Mouse (Mus musculus): ENCODE results near the gene Il11. TPM values are rescaled to one million over a fixed set of nuclear protein-coding genes. Genes with fewer than 3 reads are reported as not detected.

The Il11 gene
- polyA plus RNA-seq, 1 experiment from 2014 or later, result 0.19 TPM

DNA sequence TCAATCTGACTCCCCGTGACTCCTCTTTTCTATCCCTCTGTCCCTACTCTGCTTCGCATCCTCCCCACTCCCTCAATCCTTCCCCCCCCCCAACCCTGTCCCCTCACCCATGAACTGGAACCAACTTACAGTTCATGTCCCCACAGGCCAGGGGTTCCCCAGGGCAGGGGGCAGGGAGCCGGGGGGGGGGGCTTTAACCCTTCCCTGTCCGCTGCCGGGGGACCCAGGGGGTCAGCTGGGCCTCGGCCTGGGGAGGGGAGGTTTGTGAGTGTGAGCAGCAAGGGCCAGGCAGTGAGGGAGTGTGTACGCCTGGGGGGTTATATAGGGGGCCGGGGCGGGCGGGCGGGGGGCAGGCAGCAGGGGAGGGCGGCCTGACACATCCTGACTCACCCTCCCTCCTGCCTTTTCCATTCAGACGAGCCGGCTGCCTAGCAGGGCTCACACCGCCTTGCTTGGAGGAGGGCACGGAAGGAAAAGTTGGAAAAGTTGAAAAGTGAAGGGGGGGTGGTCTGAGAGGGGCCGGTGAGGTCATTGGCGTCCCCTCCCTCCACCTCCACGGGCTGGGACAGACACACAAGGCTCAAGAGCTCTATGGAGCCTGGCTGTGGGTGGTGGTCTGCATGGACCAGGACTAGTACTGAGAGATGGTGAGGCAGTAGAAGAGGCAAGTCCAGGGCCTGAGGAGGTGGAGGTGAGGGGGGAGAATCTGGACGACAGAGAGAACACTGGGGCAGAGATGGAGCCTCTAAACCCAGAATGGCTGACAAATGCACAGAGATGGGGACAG, 4.6 kb downstream of the Il11 start:
- H3K4me3 ChIP-seq, result peak overlapping the region; percentile 49

DNA sequence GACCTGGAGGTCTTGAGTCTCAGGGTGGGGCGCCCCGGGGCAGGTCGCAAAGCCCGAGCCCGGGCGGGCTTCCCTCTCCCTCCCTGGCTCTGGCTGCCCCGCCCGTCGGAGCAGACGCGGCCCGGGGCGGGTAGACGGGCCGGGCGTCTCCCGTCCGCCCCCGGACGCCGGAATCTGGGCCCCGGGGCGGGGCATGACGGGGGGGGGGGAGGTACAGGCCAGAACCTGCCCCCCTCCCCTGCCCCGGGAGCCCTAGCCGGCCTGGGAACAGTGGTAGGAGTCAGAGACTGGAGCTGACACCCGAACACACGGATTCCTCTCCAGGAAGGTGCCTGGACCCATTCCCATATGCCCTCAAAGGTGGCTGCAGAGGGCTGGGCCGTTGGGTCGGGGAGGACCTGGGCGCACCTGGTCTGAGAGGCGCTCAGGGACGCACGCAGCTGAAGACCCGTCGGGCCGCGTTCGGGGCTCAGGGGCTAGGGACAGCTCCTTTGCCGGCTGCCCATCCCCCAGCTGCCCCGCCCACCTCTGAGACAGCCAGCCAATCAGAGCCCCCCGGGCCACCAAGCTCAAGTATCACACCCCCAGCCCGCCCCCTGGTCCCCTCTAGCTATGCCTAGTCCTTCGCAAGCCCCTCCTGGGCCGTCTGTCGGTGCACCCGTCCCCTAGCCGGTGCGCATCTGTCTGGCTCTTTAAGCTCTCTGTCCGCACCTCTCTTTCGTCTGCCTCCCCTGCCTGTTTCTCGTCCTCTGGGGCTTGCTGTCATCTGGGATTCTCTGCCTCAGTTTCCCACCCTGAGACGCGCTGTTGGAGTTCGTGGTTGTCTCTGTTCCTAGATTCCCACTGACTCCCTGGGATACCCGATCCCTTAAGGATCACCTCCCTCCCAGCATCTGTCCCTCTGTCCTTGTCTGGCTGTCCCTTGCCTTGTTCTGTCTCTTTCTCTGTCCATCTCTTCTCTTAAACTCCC, 5.5 kb downstream of the Il11 start:
- WGBS, result 1% methylated on average over 51 of the region's 56 CpGs
- peaks cover 65% of the 10 kb centered on the region for H3K27me3 ChIP-seq (replicated peaks; ENCODE audit: low read depth, poor library complexity, severe bottlenecking)
- DNase-seq (ENCODE audit: low spot score), result peak; percentile 92
- peak overlapping the region; percentile 54 for H3K27ac ChIP-seq (replicated peaks)
- no peaks in the 10 kb centered on the region for H3K9me3 ChIP-seq
- no peaks in the 10 kb centered on the region for H3K36me3 ChIP-seq (replicated peaks)
- peaks cover 37% of the 10 kb centered on the region for H3K4me1 ChIP-seq
- H3K4me3 ChIP-seq, result peak overlapping the region; percentile 49

More for the DNA sequence above, 4.6 kb downstream of the Il11 start:
- 3% methylated on average over 20 of the region's 20 CpGs for WGBS
- Histone ChIP-seq H3K27me3 (replicated peaks; ENCODE audit: low read depth, poor library complexity, severe bottlenecking) (peaks cover 70% of the 10 kb centered on the region), H3K27ac (replicated peaks) (0 out of 2 replicates have a peak overlapping the region, but pooled peaks have one; percentile 54), H3K9me3 (no peaks in the 10 kb centered on the region), H3K36me3 (replicated peaks) (no peaks in the 10 kb centered on the region), H3K4me1 (peaks cover 37% of the 10 kb centered on the region)
- no peak for DNase-seq (ENCODE audit: low spot score)

DNA sequence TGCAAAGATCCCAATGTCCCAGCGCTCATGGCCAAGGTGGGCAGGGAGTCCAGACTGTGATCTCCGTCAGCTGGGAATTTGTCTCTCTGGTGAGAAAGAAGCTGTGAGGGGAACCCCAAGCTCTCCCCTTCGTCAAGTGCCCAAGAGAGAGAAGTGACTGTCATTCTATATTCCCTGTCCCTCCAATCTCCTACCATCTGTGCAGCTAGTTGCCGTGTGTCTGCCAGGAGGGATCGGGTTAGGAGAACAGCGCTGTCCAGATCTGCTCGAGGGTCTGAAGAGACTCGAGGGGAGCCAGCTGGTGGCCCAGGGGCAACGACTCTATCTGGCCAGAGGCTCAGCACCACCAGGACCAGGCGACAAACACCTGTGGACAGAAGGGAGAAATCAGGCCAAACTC, 6.5 kb downstream of the Il11 start:
- no peak overlapping the region for H3K27ac ChIP-seq (replicated peaks)
- H3K27me3 ChIP-seq (replicated peaks; ENCODE audit: low read depth, poor library complexity, severe bottlenecking), result peaks cover 65% of the 10 kb centered on the region
- no peak for DNase-seq (ENCODE audit: low spot score)
- WGBS, result 56% methylated on average over 10 of the region's 10 CpGs
- peaks cover 29% of the 10 kb centered on the region for H3K4me1 ChIP-seq
- H3K4me3 ChIP-seq, result no peak overlapping the region
- H3K9me3 ChIP-seq, result no peaks in the 10 kb centered on the region
- H3K36me3 ChIP-seq (replicated peaks), result no peaks in the 10 kb centered on the region

DNA sequence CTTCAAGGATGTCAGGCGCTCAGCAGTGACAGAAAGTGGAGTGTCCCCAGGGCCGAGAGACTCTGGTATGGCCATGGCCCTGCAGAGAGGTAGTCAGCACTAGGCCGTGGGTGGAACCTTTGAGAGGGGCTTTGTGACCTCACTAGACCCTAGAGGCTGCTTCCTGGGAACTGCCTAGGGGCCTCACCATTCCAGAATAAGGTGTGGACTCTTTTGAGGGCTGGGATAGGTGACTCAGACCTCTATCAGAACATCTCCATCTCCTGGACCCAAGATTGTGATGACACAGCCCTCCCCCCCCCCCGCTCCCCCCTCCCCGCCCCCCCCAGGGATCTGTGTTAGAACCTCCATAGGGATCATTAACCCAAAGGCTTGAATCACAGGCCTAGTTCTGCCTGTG, 11.5 kb downstream of the Il11 start, which contains the start of gene Fam71e2:
TSS of gene Fam71e2 (minus strand) at position 101 of the 400 bp plus-strand sequence.
- DNase-seq (ENCODE audit: low spot score), result no peak
- 72% methylated on average over 5 of the region's 5 CpGs for WGBS
- H3K9me3 ChIP-seq, result no peaks in the 10 kb centered on the region
- H3K27ac ChIP-seq (replicated peaks), result no peak within 1 kb of the TSS
- H3K4me1 ChIP-seq, result no peaks in the 10 kb centered on the region
- H3K36me3 ChIP-seq (replicated peaks), result no peaks in the 10 kb centered on the region
- H3K4me3 ChIP-seq, result no peak within 1 kb of the TSS
- peaks cover 20% of the 10 kb centered on the region for H3K27me3 ChIP-seq (replicated peaks; ENCODE audit: low read depth, poor library complexity, severe bottlenecking)

DNA sequence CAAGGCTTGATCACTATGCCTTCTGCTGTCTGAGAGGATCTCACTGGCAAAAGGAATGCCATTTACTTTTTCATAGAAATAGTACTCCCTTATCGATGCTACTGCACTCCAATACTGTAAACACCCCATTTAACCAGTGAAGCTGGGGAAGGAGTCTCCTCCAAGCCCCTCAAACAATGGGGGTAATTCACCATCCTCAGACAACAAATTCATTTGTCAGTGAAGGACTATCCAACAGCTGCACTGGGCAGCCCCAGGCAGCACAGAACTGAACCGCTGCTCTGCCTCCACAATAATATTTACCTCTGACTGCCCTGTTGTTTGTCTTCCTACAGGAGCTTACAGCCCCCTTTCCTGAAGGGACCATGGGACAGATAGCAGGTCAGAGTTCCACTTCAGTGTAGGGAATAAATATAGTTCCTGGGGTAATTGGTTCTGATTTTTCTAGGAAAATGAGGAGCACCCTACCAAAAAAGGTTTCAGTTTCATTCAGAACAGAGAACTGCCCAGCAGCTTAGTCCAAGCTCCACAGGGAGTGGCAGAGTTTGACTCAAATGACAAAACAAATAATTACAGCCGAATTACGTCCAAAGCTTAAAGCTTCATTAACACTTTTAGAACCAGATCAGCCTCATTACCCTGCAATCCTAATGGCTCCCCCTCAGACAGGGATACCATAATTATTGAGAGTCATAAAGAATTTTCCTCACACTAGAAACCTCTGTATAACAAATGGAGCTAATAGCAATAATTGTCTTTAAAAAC, 17.5 kb downstream of the Il11 start:
- Histone ChIP-seq H3K36me3 (replicated peaks) (no peaks in the 10 kb centered on the region), H3K4me1 (peaks cover 14% of the 10 kb centered on the region), H3K27me3 (replicated peaks; ENCODE audit: low read depth, poor library complexity, severe bottlenecking) (no peaks in the 10 kb centered on the region), H3K4me3 (no peak overlapping the region), H3K9me3 (no peaks in the 10 kb centered on the region), H3K27ac (replicated peaks) (no peak overlapping the region)
- no peak for DNase-seq (ENCODE audit: low spot score)
- WGBS, result 6% methylated on average over 4 of the region's 4 CpGs

DNA sequence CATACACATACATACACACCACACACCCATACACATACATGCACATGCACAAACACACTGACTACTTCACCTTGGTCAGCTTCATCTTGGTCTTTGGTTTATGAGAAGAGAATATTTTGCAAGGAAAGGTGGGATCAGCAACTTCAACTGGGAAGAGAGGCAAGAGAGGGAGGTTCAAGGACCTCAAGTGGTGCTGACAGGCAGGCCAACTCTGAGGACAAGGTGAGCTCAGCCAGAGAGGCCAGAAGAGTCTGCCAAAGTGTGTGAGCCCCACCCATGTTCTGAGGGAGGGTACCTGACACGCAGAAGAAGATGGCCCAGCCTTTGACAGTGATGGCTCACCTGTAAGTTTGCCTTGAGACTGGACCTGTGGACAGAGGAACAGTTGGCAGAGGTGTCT, 23.0 kb downstream of the Il11 start:
- no peak overlapping the region for H3K4me3 ChIP-seq
- peaks cover under 1% of the 10 kb centered on the region for H3K4me1 ChIP-seq
- H3K27me3 ChIP-seq (replicated peaks; ENCODE audit: low read depth, poor library complexity, severe bottlenecking), result no peaks in the 10 kb centered on the region; the same call in 1 of the 2 replicates
- H3K27ac ChIP-seq (replicated peaks), result no peak overlapping the region
- H3K36me3 ChIP-seq (replicated peaks), result no peaks in the 10 kb centered on the region
- peaks cover 3% of the 10 kb centered on the region; the same call in 1 of the 2 replicates for H3K9me3 ChIP-seq
- no peak for DNase-seq (ENCODE audit: low spot score)
- 57% methylated on average over 1 of the region's 1 CpGs for WGBS

DNA sequence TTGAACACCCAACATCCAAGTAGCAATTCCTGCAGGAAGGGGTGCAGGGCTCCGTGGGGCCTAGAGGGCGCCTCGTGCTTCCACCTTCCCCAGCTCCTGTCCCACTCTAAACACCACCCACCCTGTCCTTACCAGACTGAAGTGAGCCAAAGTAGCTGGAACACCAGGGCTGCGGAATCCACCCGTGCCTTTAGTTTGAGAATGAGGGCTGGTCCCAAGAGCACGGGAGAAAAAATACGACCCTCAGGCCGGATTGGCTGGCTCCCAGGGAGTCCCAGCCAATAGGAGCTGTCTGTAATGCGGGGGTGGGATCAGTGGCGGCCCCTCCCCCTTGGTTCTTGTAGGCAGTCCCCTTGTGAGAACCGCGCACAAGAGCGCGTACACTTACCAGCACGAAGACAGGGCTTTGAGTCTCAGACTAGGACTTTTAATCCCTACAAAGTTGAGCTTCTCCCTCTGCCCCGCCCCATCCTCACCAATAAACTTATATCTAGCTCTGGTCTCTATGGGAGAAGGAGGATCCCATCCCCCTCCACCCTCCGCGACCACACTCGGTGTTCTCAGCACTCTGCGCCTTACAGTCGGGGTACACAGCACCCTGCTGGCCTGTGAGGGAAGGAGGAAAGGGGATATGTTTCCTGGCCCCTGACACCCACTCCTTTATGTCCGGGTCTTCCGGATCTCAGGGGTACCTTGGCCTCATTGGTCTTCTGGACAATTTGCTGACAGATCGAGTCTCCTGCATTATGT, 29.7 kb downstream of the Il11 start, which contains the start of gene Cox6b2:
TSS of gene Cox6b2 (minus strand) at position 274 of the 750 bp plus-strand sequence.
- Histone ChIP-seq H3K36me3 (replicated peaks) (peaks cover 6% of the 10 kb centered on the region; the same call in 1 of the 2 replicates), H3K4me1 (peaks cover 21% of the 10 kb centered on the region), H3K27me3 (replicated peaks; ENCODE audit: low read depth, poor library complexity, severe bottlenecking) (peaks cover 12% of the 10 kb centered on the region), H3K27ac (replicated peaks) (peak within 1 kb of the TSS; percentile 85), H3K4me3 (peak within 1 kb of the TSS; percentile 59), H3K9me3 (peaks cover 3% of the 10 kb centered on the region; the same call in 1 of the 2 replicates)
- DNase-seq (ENCODE audit: low spot score), result peak; percentile 94
- 3% methylated on average over 24 of the region's 24 CpGs for WGBS

DNA sequence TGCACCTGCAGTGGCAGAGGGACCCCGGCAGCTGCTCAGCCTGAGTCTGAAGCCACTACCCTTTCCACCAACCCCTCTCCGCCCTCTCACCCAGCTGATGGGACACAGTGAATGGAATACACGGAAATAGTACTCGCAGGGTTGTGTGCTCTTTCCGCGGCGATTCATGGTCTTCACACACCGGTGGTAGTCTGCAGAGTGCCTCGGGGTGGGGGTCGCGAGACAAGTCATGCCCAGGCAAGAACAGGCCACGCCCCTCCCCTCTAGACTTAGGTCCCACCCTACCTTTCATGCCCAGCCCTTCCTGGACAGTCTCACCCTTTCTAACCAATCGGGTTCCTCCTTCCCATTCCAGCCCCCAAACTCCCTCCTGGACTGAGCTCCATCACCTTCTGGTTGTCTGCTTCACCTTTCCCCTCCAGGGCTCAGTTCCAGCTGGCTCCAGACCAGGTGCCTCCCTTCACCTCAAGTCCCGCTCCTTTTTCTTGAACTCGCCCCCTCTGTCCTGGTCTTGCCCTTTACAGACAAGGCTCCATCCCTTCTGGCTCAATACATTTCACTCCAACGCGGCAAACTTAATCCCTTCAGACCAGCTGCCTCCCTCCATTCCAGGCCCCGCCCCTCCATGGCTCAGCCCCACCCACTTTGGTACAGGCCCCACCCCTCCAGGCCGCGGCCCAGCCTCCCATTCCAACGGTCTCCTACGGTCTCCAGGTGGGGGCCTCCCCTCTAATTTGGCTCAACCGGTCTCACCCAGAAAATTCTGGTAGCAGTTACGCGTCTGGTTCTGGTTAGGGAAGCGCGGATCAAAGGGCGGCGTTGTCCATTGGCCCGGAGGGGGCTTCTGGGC, 30.5 kb downstream of the Il11 start:
- peak overlapping the region; percentile 85 for H3K27ac ChIP-seq (replicated peaks)
- DNase-seq (ENCODE audit: low spot score), result peak; percentile 87
- peaks cover 21% of the 10 kb centered on the region for H3K4me1 ChIP-seq
- H3K9me3 ChIP-seq, result peaks cover 3% of the 10 kb centered on the region; the same call in 1 of the 2 replicates
- H3K4me3 ChIP-seq, result peak overlapping the region; percentile 59
- H3K27me3 ChIP-seq (replicated peaks; ENCODE audit: low read depth, poor library complexity, severe bottlenecking), result peaks cover 12% of the 10 kb centered on the region
- peaks cover 6% of the 10 kb centered on the region; the same call in 1 of the 2 replicates for H3K36me3 ChIP-seq (replicated peaks)
- 1% methylated on average over 30 of the region's 30 CpGs for WGBS

DNA sequence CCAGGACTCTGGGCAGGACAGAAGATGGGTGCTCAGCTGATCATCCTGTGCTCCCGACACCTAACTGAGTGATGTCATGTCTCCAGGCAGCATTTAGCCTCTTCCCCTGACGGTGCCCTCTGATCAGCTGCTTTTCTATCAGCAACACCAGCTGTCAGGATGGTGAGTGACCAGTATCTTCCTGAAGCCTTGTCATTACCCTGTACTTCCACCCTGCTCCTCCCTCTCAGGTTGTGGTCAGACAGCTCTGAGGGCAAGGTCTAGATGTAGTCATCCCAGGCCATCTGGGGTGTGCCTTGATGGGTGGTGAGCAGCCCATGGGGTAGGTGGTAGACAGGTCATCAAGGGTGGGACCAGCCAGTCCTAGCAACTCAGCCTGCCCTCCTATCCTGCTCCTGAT, 33.5 kb downstream of the Il11 start:
- Histone ChIP-seq H3K9me3 (no peaks in the 10 kb centered on the region), H3K27me3 (replicated peaks; ENCODE audit: low read depth, poor library complexity, severe bottlenecking) (peaks cover 7% of the 10 kb centered on the region), H3K36me3 (replicated peaks) (peaks cover 36% of the 10 kb centered on the region), H3K27ac (replicated peaks) (no peak overlapping the region), H3K4me1 (peaks cover 29% of the 10 kb centered on the region), H3K4me3 (no peak overlapping the region)
- WGBS, result 93% methylated on average over 2 of the region's 2 CpGs
- no peak for DNase-seq (ENCODE audit: low spot score)

DNA sequence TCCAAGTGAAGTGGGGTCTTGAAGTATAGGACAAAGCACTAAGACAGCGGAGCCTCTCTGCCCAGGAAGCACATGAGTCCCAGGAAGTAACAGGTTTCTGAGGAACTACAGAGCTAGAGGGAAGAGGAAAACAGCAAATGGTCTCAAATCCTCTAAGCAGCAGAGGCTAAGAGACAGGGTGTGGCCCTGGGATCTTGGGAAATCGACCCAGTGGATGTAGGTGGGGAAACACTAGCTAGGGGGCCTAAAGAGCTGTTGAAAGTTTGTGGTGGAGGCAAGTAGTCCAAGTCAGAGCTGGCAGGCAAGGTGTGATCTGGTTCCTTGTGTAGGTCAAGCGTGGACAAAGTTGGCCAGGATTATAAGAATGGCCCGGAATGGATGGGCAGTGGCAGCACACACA, 34.3 kb downstream of the Il11 start:
- Histone ChIP-seq H3K4me3 (no peak overlapping the region), H3K27ac (replicated peaks) (no peak overlapping the region; the same call in 1 of the 2 replicates), H3K9me3 (no peaks in the 10 kb centered on the region), H3K27me3 (replicated peaks; ENCODE audit: low read depth, poor library complexity, severe bottlenecking) (no peaks in the 10 kb centered on the region), H3K36me3 (replicated peaks) (peaks cover 44% of the 10 kb centered on the region), H3K4me1 (peaks cover 29% of the 10 kb centered on the region)
- no peak for DNase-seq (ENCODE audit: low spot score)
- WGBS, result 82% methylated on average over 4 of the region's 4 CpGs
